Mouse (Mus musculus): Measurements from ENCODE around the gene Arl16.

GRCm38 (mm10) chr11:120437857-120438385, 29.5 kb downstream of the Arl16 start:
- TF ChIP-seq CTCF (IDR thresholded peaks at IDR 0.05; ENCODE audit: extremely low read depth, insufficient read depth, insufficient read length, insufficient replicate concordance) (no peak), POLR2A (IDR thresholded peaks at IDR 0.05; ENCODE audit: low read depth, low read length) (no peak)
